Mouse (Mus musculus) bone marrow, adult 2 months (tissue): ENCODE measurements around the gene Auts2. TPM values are rescaled to one million over a fixed set of nuclear protein-coding genes. Genes with fewer than 3 reads are reported as not detected.

Experiments used
- H3K27ac ChIP-seq: fragments of 200-500 bp; 2 replicates; pipeline ENCODE4 v1.5.1; 2012; ENCODE audit warnings: low read depth, mild to moderate bottlenecking, control low read depth, inconsistent platforms, low read length; ENCODE audit not compliant: control insufficient read depth, poor library complexity, insufficient read depth
- H3K4me1 ChIP-seq: fragments of 200-500 bp; 2 replicates; pipeline ENCODE4 v1.6.1; 2011; ENCODE audit warnings: low read length; ENCODE audit not compliant: control insufficient read depth, insufficient read depth
- H3K4me3 ChIP-seq: fragments of 200-500 bp; replicated peaks from 2 replicates; pipeline ENCODE3; 2011; ENCODE audit warnings: mild to moderate bottlenecking, low read depth, low read length, control low read depth; ENCODE audit not compliant: control insufficient read depth
- CTCF ChIP-seq: fragments of 200-500 bp; IDR thresholded peaks from 2 replicates; pipeline ENCODE4 v1.5.1; 2011; ENCODE audit warnings: low read length, control low read depth; ENCODE audit not compliant: control insufficient read depth, insufficient read depth
- POLR2A ChIP-seq: fragments of 200-500 bp; IDR thresholded peaks from 2 replicates; pipeline ENCODE4 v1.6.1; 2011; ENCODE audit warnings: low read depth, mild to moderate bottlenecking, control low read depth, low read length, borderline replicate concordance; ENCODE audit not compliant: control insufficient read depth
- WGBS: fragments of 180-500 bp; shearing (Covaris S2); methylation state at CpG from one replicate; pipeline ENCODE4 v1.1.7; 2018; 5-methylcytosine and 5-hydroxymethylcytosine counted together
- polyA plus RNA-seq: library from polyadenylated mRNA; stranded (reverse); fragments of >200 nt; gene quantifications from 2 replicates; pipeline ENCODE4 v1.2.4, GENCODE M21; 2011; ENCODE audit warnings: low replicate concordance; ENCODE audit not compliant: missing spikeins, insufficient read depth, insufficient read length

Gene Auts2
- polyA plus RNA-seq, 1 experiment, result 1.5 TPM

DNA sequence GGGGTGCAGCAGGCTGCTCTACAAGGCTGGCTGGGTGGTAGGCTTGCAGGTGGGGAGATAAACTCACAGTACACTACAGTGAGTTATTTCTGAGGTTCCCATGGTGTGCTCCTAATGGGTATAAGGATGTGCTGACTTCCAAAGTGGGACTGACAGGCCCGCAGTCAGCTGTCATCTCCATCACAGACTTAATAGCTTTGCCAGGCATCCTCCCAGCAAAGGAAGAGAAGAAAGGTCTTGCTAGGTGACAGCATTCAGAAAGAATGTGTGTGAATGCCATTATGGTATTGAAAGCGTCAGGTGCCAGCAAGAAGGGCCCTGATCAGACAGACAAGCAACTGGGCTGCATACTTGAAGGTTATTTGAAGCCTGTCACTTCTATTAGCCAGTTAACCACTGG is 900.4 kb downstream of the Auts2 start:
- Histone ChIP-seq H3K4me1 (no peaks in the 10 kb centered on the region), H3K4me3 (no peak overlapping the region), H3K27ac (no peak overlapping the region)
- WGBS, result 73% methylated on average over 2 of the region's 2 CpGs
- TF ChIP-seq POLR2A (no peak), CTCF (no peak)

DNA sequence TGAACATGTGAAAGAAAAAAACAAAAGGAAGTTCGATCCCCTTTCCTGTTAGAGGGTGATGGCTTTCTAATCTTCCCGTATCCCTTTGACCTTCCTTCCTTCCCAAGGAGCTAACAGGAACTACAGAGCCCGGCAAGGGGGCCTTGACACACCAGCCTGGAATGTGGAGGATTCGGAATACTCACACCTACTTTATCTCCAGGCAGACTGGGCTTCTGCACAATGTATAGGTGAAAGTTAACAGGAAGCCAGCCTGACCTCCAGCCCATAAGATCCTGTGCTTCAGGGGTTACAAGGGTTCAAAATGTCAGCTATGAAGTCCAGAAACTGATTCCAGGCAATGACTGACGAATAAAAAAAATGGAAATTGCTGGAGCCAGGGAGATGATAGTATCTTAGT is 906.7 kb downstream of the Auts2 start:
- Histone ChIP-seq H3K4me3 (no peak overlapping the region), H3K4me1 (no peaks in the 10 kb centered on the region), H3K27ac (no peak overlapping the region)
- 57% methylated on average over 5 of the region's 5 CpGs for WGBS
- TF ChIP-seq POLR2A (no peak), CTCF (no peak)

DNA sequence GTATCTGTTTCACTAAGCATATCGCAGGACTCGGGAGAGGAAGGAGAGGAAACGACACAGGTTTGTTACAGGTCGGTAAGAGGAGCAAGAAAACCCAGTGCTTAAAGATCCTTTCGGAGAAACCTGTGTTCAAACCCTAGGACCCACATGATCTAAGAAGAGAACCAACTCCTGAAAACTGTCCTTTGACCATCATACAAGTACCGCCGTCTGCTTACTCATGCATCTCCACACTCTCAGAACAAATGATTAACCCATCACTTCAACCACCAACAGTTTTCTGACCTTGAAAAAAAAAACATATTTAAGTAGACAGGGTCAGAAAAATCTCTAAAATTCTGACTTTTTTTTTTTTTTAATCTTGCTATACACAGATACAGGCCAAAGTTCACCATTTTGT is 908.4 kb downstream of the Auts2 start:
- H3K4me3 ChIP-seq, result no peak overlapping the region
- TF ChIP-seq POLR2A (no peak), CTCF (no peak)
- no peak overlapping the region for H3K27ac ChIP-seq
- WGBS, result 84% methylated on average over 7 of the region's 7 CpGs
- H3K4me1 ChIP-seq, result no peaks in the 10 kb centered on the region

DNA sequence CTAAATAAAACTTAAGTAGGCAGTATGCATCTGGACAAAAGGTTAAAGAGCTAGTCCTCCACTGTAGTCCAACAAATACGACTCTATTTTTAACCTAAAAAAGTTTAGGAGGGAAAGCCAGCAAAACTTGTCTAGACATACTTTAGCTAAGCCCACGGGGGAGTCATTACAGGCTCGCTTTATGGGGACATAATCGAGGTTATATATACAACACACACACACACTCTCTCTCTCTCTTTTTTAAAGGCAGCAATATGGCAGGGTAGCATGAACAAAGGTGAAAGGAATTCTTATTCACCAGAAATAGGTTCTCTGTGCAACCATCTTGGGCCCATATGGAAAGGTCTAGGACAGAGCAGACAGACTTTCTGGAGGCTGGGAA is 911.2 kb downstream of the Auts2 start:
- H3K4me1 ChIP-seq, result no peaks in the 10 kb centered on the region
- H3K4me3 ChIP-seq, result no peak overlapping the region
- TF ChIP-seq POLR2A (no peak), CTCF (no peak)
- no peak overlapping the region for H3K27ac ChIP-seq
- 79% methylated on average over 4 of the region's 4 CpGs for WGBS

DNA sequence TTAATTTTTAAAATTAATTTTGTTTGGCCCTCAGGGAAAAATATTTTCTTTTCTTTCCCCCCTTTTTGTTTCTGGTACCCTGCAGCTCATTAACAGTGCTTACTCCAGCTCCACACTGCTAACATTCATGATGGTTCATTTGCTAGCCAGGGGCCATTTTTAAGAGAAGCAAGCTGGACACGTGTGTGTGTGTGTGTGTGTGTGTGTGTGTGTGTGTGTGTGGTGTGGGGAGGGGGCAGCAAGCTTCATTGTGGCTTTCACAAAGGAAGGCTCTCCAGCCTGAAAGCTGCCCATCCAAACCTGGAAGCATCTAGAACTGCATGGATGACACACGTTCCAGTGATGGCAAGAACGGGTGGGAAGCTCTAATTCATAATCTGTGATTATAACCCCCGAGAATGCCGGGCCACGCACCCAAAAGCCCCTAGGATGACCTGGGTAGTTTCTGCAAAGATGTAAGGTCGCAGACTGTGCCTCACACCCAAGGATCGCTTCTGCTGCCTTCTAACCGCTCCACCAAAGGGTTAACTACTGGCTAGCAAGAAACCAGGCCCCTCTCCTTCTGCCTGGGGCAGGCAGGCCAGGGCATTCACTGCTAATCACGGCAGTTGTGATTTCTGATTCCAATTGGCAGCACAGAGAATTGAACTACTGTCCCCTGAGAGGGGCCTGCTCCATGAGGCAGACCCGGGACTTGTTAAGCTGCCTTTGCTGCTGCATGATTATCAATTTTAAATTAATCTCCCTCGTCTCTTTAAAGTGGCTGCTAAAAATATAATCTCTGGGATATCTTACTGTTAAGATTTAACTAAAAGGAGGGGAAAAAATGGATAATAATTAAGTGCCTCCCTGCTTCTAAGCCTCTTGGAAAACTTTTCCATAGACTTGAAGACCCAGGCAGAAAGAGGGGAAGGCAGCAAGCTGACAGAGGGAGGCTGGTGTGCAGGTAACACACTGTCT is 911.8 kb downstream of the Auts2 start:
- no peak overlapping the region for H3K4me3 ChIP-seq
- no peak overlapping the region for H3K27ac ChIP-seq
- WGBS, result 67% methylated on average over 12 of the region's 12 CpGs
- no peak for TF ChIP-seq POLR2A
- no peak for TF ChIP-seq CTCF
- H3K4me1 ChIP-seq, result no peaks in the 10 kb centered on the region

DNA sequence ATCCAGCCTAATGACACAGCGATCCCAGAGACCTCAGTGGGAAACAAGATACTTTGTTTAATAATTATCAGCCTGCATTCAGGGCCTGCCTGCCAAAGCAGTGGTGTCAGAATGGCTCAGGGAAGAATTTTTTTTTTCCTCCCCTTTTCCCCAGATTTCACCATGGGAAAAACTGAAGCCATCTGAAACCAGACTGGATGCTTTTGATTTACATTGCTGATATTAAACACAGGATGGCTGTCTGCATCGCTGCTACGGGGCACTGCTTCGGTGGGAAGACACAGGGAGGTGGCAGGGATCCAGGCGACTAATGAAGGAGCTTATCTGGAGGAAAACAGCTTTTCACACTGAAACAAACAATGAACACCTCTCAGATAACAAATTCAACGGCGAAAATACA is 912.6 kb downstream of the Auts2 start:
- 62% methylated on average over 7 of the region's 7 CpGs for WGBS

DNA sequence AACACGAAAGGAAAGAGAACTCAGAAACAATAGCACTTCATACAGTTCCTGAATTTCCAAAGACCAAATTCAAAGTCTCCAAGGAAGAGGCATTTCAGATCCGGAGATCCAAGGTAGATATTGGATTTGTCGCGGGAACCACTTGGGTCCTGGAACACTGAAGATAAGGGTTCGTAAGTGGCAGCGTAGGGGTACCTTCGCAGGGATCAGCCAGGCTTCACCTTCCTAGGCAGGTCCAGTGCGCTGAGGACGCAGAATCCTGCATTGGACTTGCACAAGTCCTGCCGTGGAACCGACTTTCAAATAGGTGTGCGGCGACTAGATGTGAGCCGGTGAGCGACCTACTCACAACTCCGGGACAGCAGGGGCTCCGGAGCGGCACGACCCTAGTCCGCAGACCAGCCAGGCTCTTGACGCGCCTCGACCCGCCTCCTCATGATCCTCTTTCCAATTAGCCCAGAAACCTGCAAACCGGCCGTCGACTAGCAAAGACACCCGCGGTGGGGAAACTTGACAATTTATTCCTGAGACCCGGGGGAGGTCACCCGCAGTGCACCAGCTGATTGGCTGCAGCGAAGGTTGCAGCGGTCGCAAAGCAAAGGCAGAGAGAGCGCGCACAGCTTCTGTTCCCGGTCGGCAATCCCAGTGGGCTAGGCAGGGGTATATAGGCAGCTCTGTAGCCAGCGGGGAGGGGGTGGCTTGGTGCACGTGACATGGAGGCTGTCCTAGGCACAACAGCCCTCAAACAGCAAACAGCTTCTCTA is 926.8 kb downstream of the Auts2 start:
- TF ChIP-seq CTCF (no peak), POLR2A (no peak)
- Histone ChIP-seq H3K27ac (no peak overlapping the region), H3K4me1 (no peaks in the 10 kb centered on the region), H3K4me3 (no peak overlapping the region)
- 10% methylated on average over 40 of the region's 40 CpGs for WGBS

More for the DNA sequence above, 912.6 kb downstream of the Auts2 start:
- no peak overlapping the region for H3K27ac ChIP-seq
- TF ChIP-seq POLR2A (no peak), CTCF (no peak)
- no peaks in the 10 kb centered on the region for H3K4me1 ChIP-seq
- H3K4me3 ChIP-seq, result no peak overlapping the region

DNA sequence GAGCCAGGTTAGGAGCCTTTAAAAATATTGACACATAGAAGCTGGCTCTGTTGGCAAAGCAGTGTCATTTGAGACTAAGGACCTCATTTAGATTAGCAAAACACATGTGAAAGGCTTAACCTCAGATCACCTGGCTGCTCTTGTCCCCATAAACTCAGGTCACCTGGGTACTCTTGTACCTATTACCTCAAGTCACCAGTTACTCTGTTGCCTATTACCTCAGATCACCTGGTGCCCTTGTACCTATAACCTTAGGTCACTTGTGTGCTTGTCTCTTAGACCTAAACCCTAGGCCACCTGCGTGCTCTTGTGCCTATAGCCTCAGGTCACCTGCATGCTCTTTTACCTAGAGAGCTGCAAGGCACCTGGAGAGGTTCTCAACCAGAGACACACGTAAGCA is 928.9 kb downstream of the Auts2 start:
- 68% methylated on average over 2 of the region's 2 CpGs for WGBS
- Histone ChIP-seq H3K4me1 (no peaks in the 10 kb centered on the region), H3K27ac (no peak overlapping the region), H3K4me3 (no peak overlapping the region)
- TF ChIP-seq CTCF, result no peak
- no peak for TF ChIP-seq POLR2A

DNA sequence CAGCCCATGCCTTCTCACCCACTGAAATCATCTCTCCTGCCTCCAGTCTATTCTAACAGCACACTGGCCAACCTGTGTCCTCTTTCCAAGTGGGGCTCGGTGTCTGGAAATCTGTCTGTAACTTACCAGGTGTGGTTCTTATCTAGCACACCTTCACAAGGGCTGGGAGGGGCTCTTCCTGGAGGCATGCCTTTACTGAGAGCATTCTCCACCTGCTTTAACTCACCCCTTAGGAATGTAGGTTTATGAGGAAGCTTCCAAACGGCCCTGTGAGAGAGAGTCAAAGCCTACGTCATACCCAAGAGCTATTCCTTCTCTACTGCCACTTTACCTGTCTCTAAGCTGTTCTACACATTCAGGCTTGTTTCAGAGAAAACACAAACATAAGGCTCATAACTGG is 929.8 kb downstream of the Auts2 start:
- WGBS, result 71% methylated on average over 3 of the region's 3 CpGs
- Histone ChIP-seq H3K4me3 (no peak overlapping the region), H3K4me1 (no peaks in the 10 kb centered on the region), H3K27ac (no peak overlapping the region)
- TF ChIP-seq CTCF, result no peak
- TF ChIP-seq POLR2A, result no peak
